Mouse (Mus musculus): ENCODE data around the gene Gm10100. TPM values are rescaled to one million over a fixed set of nuclear protein-coding genes. Genes with fewer than 3 reads are reported as not detected.
"Not testable (repeated sequence)": the region's sequence is repeated elsewhere in the genome, so short reads cannot be mapped to it uniquely, and the experiment has no call there.

Gene Gm10100
- polyA plus RNA-seq, 1 experiment from 2014 or later: not detected

DNA sequence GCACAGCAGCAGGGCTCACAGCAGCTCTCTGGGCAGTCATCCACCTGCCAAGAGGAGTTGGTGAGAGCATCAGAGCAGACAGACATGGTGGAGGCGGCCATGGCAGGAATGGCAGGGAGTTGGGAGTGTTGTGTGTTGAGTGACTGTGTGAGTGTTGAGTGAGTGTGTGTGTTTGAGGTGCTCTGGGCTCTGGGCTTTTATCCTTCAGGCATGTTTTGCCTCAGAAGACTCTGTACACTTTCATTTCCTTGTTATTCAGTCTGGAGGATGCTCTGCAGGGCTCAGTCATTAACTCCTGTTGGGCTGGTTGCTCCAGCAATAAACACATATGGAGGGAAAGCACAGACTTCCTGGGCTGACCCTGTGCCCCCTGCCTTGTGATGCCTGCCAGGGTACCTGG is 44.9 kb downstream of the Gm10100 start, which contains the start of gene Gm3238:
Gm3238 (minus strand) TSS at position 101 of the 400 bp plus-strand sequence.
- 50% methylated on average over 1 of the region's 1 CpGs for WGBS (ENCODE audit: insufficient replicate concordance)

DNA sequence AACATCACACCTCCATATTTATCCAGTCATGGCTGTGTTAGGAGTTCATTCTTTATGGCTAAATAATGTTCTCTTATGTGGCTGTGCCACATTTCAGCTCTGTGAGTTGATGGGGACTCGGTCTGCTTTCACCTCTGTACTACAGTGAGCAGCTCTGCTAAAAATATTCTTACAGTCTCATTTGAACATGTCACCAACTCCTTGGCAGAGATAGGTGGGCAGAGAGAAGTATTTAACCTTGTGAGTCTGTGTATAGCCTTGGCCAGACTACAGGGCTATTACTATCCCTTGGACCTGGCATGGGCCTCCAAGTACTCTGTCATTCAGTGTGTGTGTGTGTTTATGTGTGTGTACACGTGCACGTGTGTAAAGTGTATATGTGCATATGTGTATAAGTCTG is 45.9 kb downstream of the Gm10100 start:
- ATAC-seq (replicated peaks; ENCODE audit: insufficient number of reproducible peaks, low FRiP score, low TSS enrichment); H3K4me2 ChIP-seq; H3K36me3 ChIP-seq (ENCODE audit: control insufficient read depth, insufficient read depth, low read length); H3K4me3 ChIP-seq (ENCODE audit: low read depth, low read length); H3K27me3 ChIP-seq (ENCODE audit: control insufficient read depth, insufficient read depth, low read length); H3K4me1 ChIP-seq (ENCODE audit: control insufficient read depth, insufficient read depth, low read length); H3K9ac ChIP-seq (ENCODE audit: low read depth, low read length); H3K27ac ChIP-seq (ENCODE audit: low read depth, low read length); H3K9me3 ChIP-seq (replicated peaks; ENCODE audit: control insufficient read depth, low read length): not testable (repeated sequence)
- 43% methylated on average over 1 of the region's 3 CpGs for WGBS (ENCODE audit: insufficient replicate concordance)

More for the DNA sequence above, 44.9 kb downstream of the Gm10100 start, which contains the start of gene Gm3238:
- not testable (repeated sequence) for H3K9me3 ChIP-seq (replicated peaks; ENCODE audit: control insufficient read depth, low read length); H3K27ac ChIP-seq (ENCODE audit: low read depth, low read length); H3K9ac ChIP-seq (ENCODE audit: low read depth, low read length); H3K4me1 ChIP-seq (ENCODE audit: control insufficient read depth, insufficient read depth, low read length); ATAC-seq (replicated peaks; ENCODE audit: insufficient number of reproducible peaks, low FRiP score, low TSS enrichment); H3K36me3 ChIP-seq (ENCODE audit: control insufficient read depth, insufficient read depth, low read length); H3K27me3 ChIP-seq (ENCODE audit: control insufficient read depth, insufficient read depth, low read length); H3K4me3 ChIP-seq (ENCODE audit: low read depth, low read length); H3K4me2 ChIP-seq

Other genes with a start within 250 kb of the Gm10100 start
- gene Fam207a, start 210.7 kb upstream of the Gm10100 start, polyA plus RNA-seq (2014; fragmentation: Nextera tagmentation; extraction: Ambion mirVana): 26.2 and 28.1 TPM in 2 replicates
- gene Itgb2, start 196.2 kb upstream of the Gm10100 start, polyA plus RNA-seq (2014; fragmentation: Nextera tagmentation; extraction: Ambion mirVana): 2.3 and 2.4 TPM in 2 replicates
- gene Pttg1ip, start 144.8 kb upstream of the Gm10100 start, polyA plus RNA-seq (2014; fragmentation: Nextera tagmentation; extraction: Ambion mirVana): 108 and 113 TPM in 2 replicates
- gene Sumo3, start 120.4 kb upstream of the Gm10100 start, polyA plus RNA-seq (2014; fragmentation: Nextera tagmentation; extraction: Ambion mirVana): 165 and 212 TPM in 2 replicates
- not detected in 2 replicates for gene Gm49325, start 120.3 kb upstream of the Gm10100 start, polyA plus RNA-seq (2014; fragmentation: Nextera tagmentation; extraction: Ambion mirVana)
- gene Ube2g2, start 104.2 kb upstream of the Gm10100 start, polyA plus RNA-seq (2014; fragmentation: Nextera tagmentation; extraction: Ambion mirVana): 38.0 and 42.9 TPM in 2 replicates
- gene Tspear, start 39.9 kb upstream of the Gm10100 start, polyA plus RNA-seq (2014; fragmentation: Nextera tagmentation; extraction: Ambion mirVana): not detected in 2 replicates
- not detected in 2 replicates for gene Gm19402, start 35.7 kb upstream of the Gm10100 start, polyA plus RNA-seq (2014; fragmentation: Nextera tagmentation; extraction: Ambion mirVana)
- gene Gm9508, start 29.3 kb upstream of the Gm10100 start, polyA plus RNA-seq (2014; fragmentation: Nextera tagmentation; extraction: Ambion mirVana): not detected in 2 replicates
- not detected in 2 replicates for gene Gm10272, start 19.9 kb upstream of the Gm10100 start, polyA plus RNA-seq (2014; fragmentation: Nextera tagmentation; extraction: Ambion mirVana)
- gene Gm10024, start 15.0 kb upstream of the Gm10100 start, polyA plus RNA-seq (2014; fragmentation: Nextera tagmentation; extraction: Ambion mirVana): not detected in 2 replicates
- gene Gm10142, start 10.7 kb upstream of the Gm10100 start, polyA plus RNA-seq (2014; fragmentation: Nextera tagmentation; extraction: Ambion mirVana): not detected in 2 replicates
- not detected in 2 replicates for gene Krtap12-1, start 5.9 kb upstream of the Gm10100 start, polyA plus RNA-seq (2014; fragmentation: Nextera tagmentation; extraction: Ambion mirVana)
- not detected in 2 replicates for gene Gm18596, start 16.2 kb downstream of the Gm10100 start, polyA plus RNA-seq (2014; fragmentation: Nextera tagmentation; extraction: Ambion mirVana)
- not detected in 2 replicates for gene Gm9736, start 24.9 kb downstream of the Gm10100 start, polyA plus RNA-seq (2014; fragmentation: Nextera tagmentation; extraction: Ambion mirVana)
- not detected in 2 replicates for gene Gm3233, start 33.2 kb downstream of the Gm10100 start, polyA plus RNA-seq (2014; fragmentation: Nextera tagmentation; extraction: Ambion mirVana)
- gene Gm3238, start 44.8 kb downstream of the Gm10100 start, polyA plus RNA-seq (2014; fragmentation: Nextera tagmentation; extraction: Ambion mirVana): not detected in 2 replicates
- gene Gm7138, start 50.5 kb downstream of the Gm10100 start, polyA plus RNA-seq (2014; fragmentation: Nextera tagmentation; extraction: Ambion mirVana): not detected in 2 replicates
- gene Gm3250, start 56.1 kb downstream of the Gm10100 start, polyA plus RNA-seq (2014; fragmentation: Nextera tagmentation; extraction: Ambion mirVana): not detected in 2 replicates
- gene Gm7137, start 61.7 kb downstream of the Gm10100 start, polyA plus RNA-seq (2014; fragmentation: Nextera tagmentation; extraction: Ambion mirVana): not detected in 2 replicates
- not detected in 2 replicates for gene Gm9639, start 68.6 kb downstream of the Gm10100 start, polyA plus RNA-seq (2014; fragmentation: Nextera tagmentation; extraction: Ambion mirVana)
- not detected in 2 replicates for gene Gm19668, start 72.6 kb downstream of the Gm10100 start, polyA plus RNA-seq (2014; fragmentation: Nextera tagmentation; extraction: Ambion mirVana)
- gene Gm9507, start 85.4 kb downstream of the Gm10100 start, polyA plus RNA-seq (2014; fragmentation: Nextera tagmentation; extraction: Ambion mirVana): not detected in 2 replicates
- gene Gm2696, start 88.2 kb downstream of the Gm10100 start, polyA plus RNA-seq (2014; fragmentation: Nextera tagmentation; extraction: Ambion mirVana): not detected in 2 replicates
- gene Krtap10-4, start 100.6 kb downstream of the Gm10100 start, polyA plus RNA-seq (2014; fragmentation: Nextera tagmentation; extraction: Ambion mirVana): not detected in 2 replicates
- gene Krtap10-10, start 109.5 kb downstream of the Gm10100 start, polyA plus RNA-seq (2014; fragmentation: Nextera tagmentation; extraction: Ambion mirVana): not detected in 2 replicates
- not detected in 2 replicates for gene Gm36176, start 120.3 kb downstream of the Gm10100 start, polyA plus RNA-seq (2014; fragmentation: Nextera tagmentation; extraction: Ambion mirVana)
- not detected in 2 replicates for gene Gm10318, start 126.4 kb downstream of the Gm10100 start, polyA plus RNA-seq (2014; fragmentation: Nextera tagmentation; extraction: Ambion mirVana)
- not detected in 2 replicates for gene Gm3285, start 135.5 kb downstream of the Gm10100 start, polyA plus RNA-seq (2014; fragmentation: Nextera tagmentation; extraction: Ambion mirVana)
- gene Lrrc3, start 176.1 kb downstream of the Gm10100 start, polyA plus RNA-seq (2014; fragmentation: Nextera tagmentation; extraction: Ambion mirVana): 1.5 and 1.8 TPM in 2 replicates
- gene Trpm2, start 244.1 kb downstream of the Gm10100 start, polyA plus RNA-seq (2014; fragmentation: Nextera tagmentation; extraction: Ambion mirVana): 0.07 and 0.13 TPM in 2 replicates